Mouse (Mus musculus): ENCODE results near the gene Bnc2.

Bnc2 gene

GRCm38 (mm10) chr4:84632832-84633789, 42.0 kb downstream of the Bnc2 start:
- no peak for DNase-seq (ENCODE audit: low spot score in 2 of 2)

GRCm38 (mm10) chr4:84627616-84628015, 47.5 kb downstream of the Bnc2 start:
- no peak for DNase-seq (ENCODE audit: low spot score in 2 of 2)

- no peak for DNase-seq (ENCODE audit: low spot score in 2 of 2)
Observed at GRCm38 (mm10) chr4:84623312-84623711, 51.8 kb downstream of the Bnc2 start.

GRCm38 (mm10) chr4:84621785-84622184, 53.3 kb downstream of the Bnc2 start:
- no peak for DNase-seq (ENCODE audit: low spot score in 2 of 2)

- DNase-seq (ENCODE audit: low spot score in 2 of 2) = no peak
Observed at GRCm38 (mm10) chr4:84609861-84610260, 65.2 kb downstream of the Bnc2 start.

- DNase-seq (ENCODE audit: low spot score in 2 of 2) = no peak
Observed at GRCm38 (mm10) chr4:84604461-84604860, 70.6 kb downstream of the Bnc2 start.

- no peak for DNase-seq (ENCODE audit: low spot score in 2 of 2)
Observed at GRCm38 (mm10) chr4:84580260-84580952, 94.7 kb downstream of the Bnc2 start.

- no peak for DNase-seq (ENCODE audit: low spot score in 2 of 2)
Observed at GRCm38 (mm10) chr4:84578296-84578695, 96.8 kb downstream of the Bnc2 start.

GRCm38 (mm10) chr4:84566123-84566522, 109.0 kb downstream of the Bnc2 start:
- DNase-seq (ENCODE audit: low spot score in 2 of 2) = no peak

GRCm38 (mm10) chr4:84545204-84545871, 129.7 kb downstream of the Bnc2 start:
- DNase-seq (ENCODE audit: low spot score in 2 of 2) = peak in 1 of 2 experiments; percentile 25

GRCm38 (mm10) chr4:84544646-84545045, 130.4 kb downstream of the Bnc2 start:
- DNase-seq (ENCODE audit: low spot score in 2 of 2) = no peak

- DNase-seq (ENCODE audit: low spot score in 2 of 2) = no peak
Observed at GRCm38 (mm10) chr4:84540531-84540930, 134.5 kb downstream of the Bnc2 start.

- no peak for DNase-seq (ENCODE audit: low spot score in 2 of 2)
Observed at GRCm38 (mm10) chr4:84539396-84539795, 135.7 kb downstream of the Bnc2 start.

GRCm38 (mm10) chr4:84528886-84529789, 145.9 kb downstream of the Bnc2 start:
- no peak for DNase-seq (ENCODE audit: low spot score in 2 of 2)

GRCm38 (mm10) chr4:84528358-84528757, 146.7 kb downstream of the Bnc2 start:
- no peak for DNase-seq (ENCODE audit: low spot score in 2 of 2)

GRCm38 (mm10) chr4:84527066-84527933, 147.8 kb downstream of the Bnc2 start:
- DNase-seq (ENCODE audit: low spot score in 2 of 2) = no peak

GRCm38 (mm10) chr4:84523651-84524221, 151.3 kb downstream of the Bnc2 start:
- no peak for DNase-seq (ENCODE audit: low spot score in 2 of 2)

GRCm38 (mm10) chr4:84523211-84523610, 151.9 kb downstream of the Bnc2 start:
- DNase-seq (ENCODE audit: low spot score in 2 of 2) = peak in 1 of 2 experiments; percentile 4

- no peak for DNase-seq (ENCODE audit: low spot score in 2 of 2)
Observed at GRCm38 (mm10) chr4:84521562-84521961, 153.5 kb downstream of the Bnc2 start.

GRCm38 (mm10) chr4:84510466-84510865, 164.6 kb downstream of the Bnc2 start:
- DNase-seq (ENCODE audit: low spot score in 2 of 2) = no peak

Data from right cerebral cortex, adult 2 months (tissue).